ENCODE assay signal across 9 mouse cellular contexts in genomic region chr6:31564182-31564531, GRCm38 (mm10). TPM values are rescaled to one million over a fixed set of nuclear protein-coding genes. Genes with fewer than 3 reads are reported as not detected.
A peak's percentile ranks its signal among the peaks of the same experiment; 100 is the strongest.
DNase-seq lines count a peak whose midpoint lies in the region; ATAC-seq and TF ChIP-seq lines count a peak whose summit lies in the region.
"Had no signal": no experiment of that assay in that cellular context is flagged by ENCODE, and none has a peak within 500 bp of the region (broad histone marks: within the 10 kb centered on the region; RNA-seq: fewer than 3 reads in every experiment).

No protein-coding gene starts in this region.

- 1% methylated on average over 18 of the region's 18 CpGs for WGBS in heart, embryonic 16.5 days
- WGBS in forebrain, postnatal 0 days: 2% methylated on average over 18 of the region's 18 CpGs
- 0% methylated on average over 18 of the region's 18 CpGs for WGBS in midbrain, embryonic 10.5 days

- H3K4me3 ChIP-seq in heart, embryonic 16.5 days (ENCODE audit: low read length): peak overlapping the region; percentile 78
- peak overlapping the region; percentile 53 for H3K4me3 ChIP-seq in bone marrow macrophage, adult 2 months (ENCODE audit: insufficient read depth, low read length)
- peak overlapping the region; percentile 73 for H3K4me3 ChIP-seq in forebrain, postnatal 0 days (ENCODE audit: low read depth, low read length)
- H3K4me3 ChIP-seq in midbrain, embryonic 10.5 days: peak overlapping the region; percentile 89

- H3K27ac ChIP-seq in heart, embryonic 16.5 days (ENCODE audit: low read length): no peak overlapping the region; the same call in 1 of the 2 replicates
- no peak overlapping the region for H3K27ac ChIP-seq in bone marrow macrophage, adult 2 months (ENCODE audit: insufficient read depth, low read depth, low read length)
- no peak overlapping the region for H3K27ac ChIP-seq in forebrain, postnatal 0 days (ENCODE audit: low read depth, low read length)
- H3K27ac ChIP-seq in midbrain, embryonic 10.5 days (replicated peaks): peak overlapping the region; percentile 93

- H3K9me3 ChIP-seq in heart, embryonic 16.5 days (replicated peaks; ENCODE audit: control insufficient read depth, low read length): no peaks in the 10 kb centered on the region
- no peaks in the 10 kb centered on the region for H3K9me3 ChIP-seq in forebrain, postnatal 0 days (ENCODE audit: low read length)
- no peaks in the 10 kb centered on the region for H3K9me3 ChIP-seq in midbrain, embryonic 10.5 days (replicated peaks)

- peak overlapping the region; percentile 82 for H3K9ac ChIP-seq in heart, embryonic 16.5 days (ENCODE audit: low read length)
- H3K9ac ChIP-seq in forebrain, postnatal 0 days: peak overlapping the region; percentile 76

- no peak for ATAC-seq in heart, embryonic 16.5 days (replicated peaks; ENCODE audit: extremely low read depth, insufficient read depth, low FRiP score)
- no peak; the same call in 1 of the 2 replicates for ATAC-seq in forebrain, postnatal 0 days

- H3K4me1 ChIP-seq in heart, embryonic 16.5 days (ENCODE audit: control insufficient read depth, insufficient read depth, low read length): peaks cover 8% of the 10 kb centered on the region
- H3K4me1 ChIP-seq in bone marrow macrophage, adult 2 months (ENCODE audit: control insufficient read depth, insufficient read depth, low read length): no peaks in the 10 kb centered on the region
- H3K4me1 ChIP-seq in forebrain, postnatal 0 days (ENCODE audit: insufficient read depth): peaks cover 5% of the 10 kb centered on the region; the same call in 1 of the 2 replicates
- peaks cover 74% of the 10 kb centered on the region for H3K4me1 ChIP-seq in midbrain, embryonic 10.5 days

- peaks cover 11% of the 10 kb centered on the region; the same call in 1 of the 2 replicates for H3K27me3 ChIP-seq in heart, embryonic 16.5 days (ENCODE audit: control insufficient read depth, insufficient read depth, low read length)
- H3K27me3 ChIP-seq in forebrain, postnatal 0 days (ENCODE audit: insufficient read depth, low read length): no peaks in the 10 kb centered on the region
- H3K27me3 ChIP-seq in midbrain, embryonic 10.5 days (ENCODE audit: low read depth, poor library complexity, severe bottlenecking): peaks cover 43% of the 10 kb centered on the region
- H3K27me3 ChIP-seq: Patski had no signal

- TF ChIP-seq CTCF in bone marrow macrophage, adult 2 months (IDR thresholded peaks at IDR 0.05; ENCODE audit: low read depth, low read length): no peak
- peak; percentile 7; the same call in 1 of the 2 replicates for TF ChIP-seq CTCF in forebrain, postnatal 0 days (IDR thresholded peaks at IDR 0.05; ENCODE audit: low read depth)

- no peaks in the 10 kb centered on the region for H3K36me3 ChIP-seq in heart, embryonic 16.5 days (ENCODE audit: control insufficient read depth, insufficient read depth)
- H3K36me3 ChIP-seq in forebrain, postnatal 0 days (ENCODE audit: insufficient read depth): no peaks in the 10 kb centered on the region
- no peaks in the 10 kb centered on the region for H3K36me3 ChIP-seq in midbrain, embryonic 10.5 days

- no peak for TF ChIP-seq POLR2A in bone marrow macrophage, adult 2 months (IDR thresholded peaks at IDR 0.05; ENCODE audit: borderline replicate concordance, low read depth, low read length)

- peak overlapping the region; percentile 98 for H3K4me2 ChIP-seq in heart, embryonic 16.5 days (ENCODE audit: low read depth, low read length)
- H3K4me2 ChIP-seq in forebrain, postnatal 0 days (ENCODE audit: low read depth): peak overlapping the region; percentile 96

- DNase-seq in heart, adult 11 months: no peak
- DNase-seq in forebrain, postnatal 0 days: no peak
- DNase-seq in midbrain, embryonic 10.5 days (ENCODE audit: low spot score): no peak
- DNase-seq in B cell, adult 2 months: no peak
- no peak for DNase-seq in adrenal gland, adult 2 months
- DNase-seq in right cerebral cortex, postnatal 4 days: no peak

RNA-seq across cellular contexts. Expression of gene Podxl, which starts 0.4 kb away (rescaled TPM):
- polyA plus RNA-seq in heart, embryonic 16.5 days (2015; fragmentation: Nextera tagmentation; extraction: Ambion mirVana): 16.9 and 21.4 TPM in 2 replicates
- not detected in 2 replicates for polyA plus RNA-seq in bone marrow macrophage, adult 2 months (2012; ENCODE audit: insufficient read depth, insufficient read length, missing spikeins)
- total RNA-seq in forebrain, postnatal 0 days (2014; rRNA removed): 14.9 and 18.7 TPM in 2 replicates
- 7.2 and 8.9 TPM in 2 replicates for polyA plus RNA-seq in forebrain, postnatal 0 days (2015; fragmentation: Nextera tagmentation; extraction: Ambion mirVana)
- polyA plus RNA-seq in midbrain, embryonic 10.5 days (2016; fragmentation: Nextera tagmentation; extraction: Ambion mirVana): 19.7 and 22.4 TPM in 2 replicates
- total RNA-seq in adrenal gland, adult 2 months (2021): 10 to 100 TPM; 41.9 to 80.4 TPM
- 50.3 and 56.3 TPM in 2 replicates for polyA plus RNA-seq in adrenal gland, adult 2 months (2012; rRNA removed)
